Mouse (Mus musculus) neural tube, embryonic 14.5 days (tissue): ENCODE measurements around the gene Bcl2. TPM values are rescaled to one million over a fixed set of nuclear protein-coding genes. Genes with fewer than 3 reads are reported as not detected.
"Not testable (repeated sequence)": the region's sequence is repeated elsewhere in the genome, so short reads cannot be mapped to it uniquely, and the experiment has no call there.

Experiments
- ATAC-seq: fragments of 200-750 bp; cut with Nextera tagmentation; 2 replicates; pipeline ENCODE4 v1.8.0; 2017; ENCODE audit warnings: low read depth, mild to moderate bottlenecking, moderate TSS enrichment, moderate library complexity
- H3K27ac ChIP-seq: fragments of 300-500 bp; sonication (generic); 2 replicates; pipeline ENCODE4 v1.5.1; 2014; ENCODE audit warnings: low read depth, mild to moderate bottlenecking, control low read depth, low read length, moderate library complexity, mixed read lengths
- H3K27me3 ChIP-seq: fragments of 300-500 bp; sonication (generic); 2 replicates; pipeline ENCODE4 v1.6.1; 2014; ENCODE audit warnings: low read length; ENCODE audit not compliant: control insufficient read depth, insufficient read depth
- H3K36me3 ChIP-seq: fragments of 300-500 bp; sonication (generic); 2 replicates; pipeline ENCODE4 v1.6.1; 2014; ENCODE audit warnings: low read length, mixed read lengths; ENCODE audit not compliant: control insufficient read depth, insufficient read depth
- H3K4me1 ChIP-seq: fragments of 300-500 bp; sonication (generic); 2 replicates; pipeline ENCODE4 v1.6.1; 2014; ENCODE audit warnings: low read length; ENCODE audit not compliant: control insufficient read depth, insufficient read depth
- H3K4me2 ChIP-seq: fragments of 300-500 bp; sonication (generic); 2 replicates; pipeline ENCODE4 v1.6.1; 2014; ENCODE audit warnings: mild to moderate bottlenecking, low read depth, low read length, control low read depth
- H3K4me3 ChIP-seq: fragments of 300-500 bp; sonication (generic); 2 replicates; pipeline ENCODE4 v1.5.1; 2014; ENCODE audit warnings: low read depth, low read length, control low read depth, mixed read lengths
- H3K9ac ChIP-seq: fragments of 300-500 bp; sonication (generic); replicated peaks from 2 replicates; pipeline ENCODE4 v1.6.1; 2014; ENCODE audit warnings: low read depth, mild to moderate bottlenecking, control low read depth, low read length, mixed read lengths
- H3K9me3 ChIP-seq: fragments of 300-500 bp; sonication (generic); 2 replicates; pipeline ENCODE4 v1.6.1; 2016; ENCODE audit warnings: low read length; ENCODE audit not compliant: control insufficient read depth
- WGBS: fragments of 180-500 bp; shearing (Covaris S2); extraction: QIAGEN DNeasy Blood & Tissue Kit; methylation state at CpG from one replicate; pipeline ENCODE4 v1.1.7; 2014; 5-methylcytosine and 5-hydroxymethylcytosine counted together
- polyA plus RNA-seq: library from polyadenylated mRNA; unstranded; fragments of >200 nt; fragmentation: Nextera tagmentation; extraction: Ambion mirVana; gene quantifications from 2 replicates; pipeline ENCODE4 v1.2.1, GENCODE M21; 2014

Bcl2 gene
- polyA plus RNA-seq, 1 experiment from 2014 or later, result 14.2 TPM

- H3K4me2 ChIP-seq, ATAC-seq, H3K9ac ChIP-seq, H3K36me3 ChIP-seq, H3K27me3 ChIP-seq, H3K9me3 ChIP-seq, H3K27ac ChIP-seq, H3K4me3 ChIP-seq, H3K4me1 ChIP-seq: not testable (repeated sequence)
- 93% methylated on average over 3 of the region's 3 CpGs for WGBS
Observed at GRCm38 (mm10) chr1:106534835-106535234, 179.2 kb downstream of the Bcl2 start.

- ATAC-seq, result no peak
- H3K9me3 ChIP-seq, result no peaks in the 10 kb centered on the region
- H3K27me3 ChIP-seq, result no peaks in the 10 kb centered on the region
- no peaks in the 10 kb centered on the region for H3K36me3 ChIP-seq
- WGBS, result 90% methylated on average over 9 of the region's 9 CpGs
- no peak overlapping the region for H3K9ac ChIP-seq
- no peaks in the 10 kb centered on the region for H3K4me1 ChIP-seq
- H3K27ac ChIP-seq, result no peak overlapping the region
- H3K4me3 ChIP-seq, result no peak overlapping the region
- no peak overlapping the region for H3K4me2 ChIP-seq
Observed at GRCm38 (mm10) chr1:106529570-106529969, 184.5 kb downstream of the Bcl2 start.

GRCm38 (mm10) chr1:106527537-106527936, 186.5 kb downstream of the Bcl2 start:
- WGBS, result 47% methylated on average over 1 of the region's 1 CpGs
- H3K4me3 ChIP-seq, result no peak overlapping the region
- H3K9ac ChIP-seq, result no peak overlapping the region
- no peaks in the 10 kb centered on the region for H3K4me1 ChIP-seq
- H3K36me3 ChIP-seq, result no peaks in the 10 kb centered on the region
- H3K9me3 ChIP-seq, result no peaks in the 10 kb centered on the region
- no peaks in the 10 kb centered on the region for H3K27me3 ChIP-seq
- no peak overlapping the region for H3K4me2 ChIP-seq
- no peak for ATAC-seq
- no peak overlapping the region for H3K27ac ChIP-seq

- Histone ChIP-seq H3K4me3 (no peak overlapping the region), H3K4me1 (no peaks in the 10 kb centered on the region), H3K4me2 (no peak overlapping the region), H3K36me3 (no peaks in the 10 kb centered on the region), H3K27ac (no peak overlapping the region), H3K27me3 (no peaks in the 10 kb centered on the region), H3K9ac (no peak overlapping the region), H3K9me3 (no peaks in the 10 kb centered on the region)
- 75% methylated on average over 7 of the region's 7 CpGs for WGBS
- no peak for ATAC-seq
Observed at GRCm38 (mm10) chr1:106526751-106527150, 187.3 kb downstream of the Bcl2 start.

- no peak overlapping the region for H3K9ac ChIP-seq
- no peak for ATAC-seq
Observed at GRCm38 (mm10) chr1:106526112-106526511, 188.0 kb downstream of the Bcl2 start.

GRCm38 (mm10) chr1:106523741-106524140, 190.3 kb downstream of the Bcl2 start:
- H3K4me3 ChIP-seq, result no peak overlapping the region
- no peaks in the 10 kb centered on the region for H3K9me3 ChIP-seq
- WGBS, result 93% methylated on average over 6 of the region's 6 CpGs
- H3K9ac ChIP-seq, result no peak overlapping the region
- H3K27me3 ChIP-seq, result no peaks in the 10 kb centered on the region
- no peak for ATAC-seq
- no peak overlapping the region for H3K4me2 ChIP-seq
- H3K4me1 ChIP-seq, result no peaks in the 10 kb centered on the region
- H3K36me3 ChIP-seq, result no peaks in the 10 kb centered on the region
- H3K27ac ChIP-seq, result no peak overlapping the region

More at GRCm38 (mm10) chr1:106526112-106526511, 188.0 kb downstream of the Bcl2 start:
- no peak overlapping the region for H3K4me2 ChIP-seq
- H3K9me3 ChIP-seq, result no peaks in the 10 kb centered on the region
- H3K4me3 ChIP-seq, result no peak overlapping the region
- H3K4me1 ChIP-seq, result no peaks in the 10 kb centered on the region
- no peak overlapping the region for H3K27ac ChIP-seq
- 88% methylated on average over 3 of the region's 3 CpGs for WGBS
- no peaks in the 10 kb centered on the region for H3K36me3 ChIP-seq
- H3K27me3 ChIP-seq, result no peaks in the 10 kb centered on the region

- H3K9ac ChIP-seq, result no peak overlapping the region
- WGBS, result 87% methylated on average over 5 of the region's 5 CpGs
- ATAC-seq, result no peak
- no peaks in the 10 kb centered on the region for H3K36me3 ChIP-seq
- H3K4me3 ChIP-seq, result no peak overlapping the region
- H3K4me1 ChIP-seq, result no peaks in the 10 kb centered on the region
- no peak overlapping the region for H3K4me2 ChIP-seq
- no peaks in the 10 kb centered on the region for H3K27me3 ChIP-seq
- H3K9me3 ChIP-seq, result no peaks in the 10 kb centered on the region
- H3K27ac ChIP-seq, result no peak overlapping the region
Observed at GRCm38 (mm10) chr1:106523009-106523408, 191.1 kb downstream of the Bcl2 start.

- H3K36me3 ChIP-seq, result no peaks in the 10 kb centered on the region
- no peaks in the 10 kb centered on the region for H3K27me3 ChIP-seq
- no peak overlapping the region for H3K4me3 ChIP-seq
- 90% methylated on average over 6 of the region's 6 CpGs for WGBS
- H3K27ac ChIP-seq, result no peak overlapping the region
- H3K9me3 ChIP-seq, result no peaks in the 10 kb centered on the region
- H3K4me2 ChIP-seq, result no peak overlapping the region
- no peak for ATAC-seq
- H3K9ac ChIP-seq, result no peak overlapping the region
- H3K4me1 ChIP-seq, result no peaks in the 10 kb centered on the region
Observed at GRCm38 (mm10) chr1:106517591-106518177, 196.4 kb downstream of the Bcl2 start.

GRCm38 (mm10) chr1:106517099-106517498, 197.0 kb downstream of the Bcl2 start:
- no peak overlapping the region for H3K4me2 ChIP-seq
- 90% methylated on average over 1 of the region's 1 CpGs for WGBS

More at GRCm38 (mm10) chr1:106517099-106517498, 197.0 kb downstream of the Bcl2 start:
- Histone ChIP-seq H3K4me3 (no peak overlapping the region), H3K27ac (no peak overlapping the region), H3K9ac (no peak overlapping the region), H3K36me3 (no peaks in the 10 kb centered on the region), H3K9me3 (no peaks in the 10 kb centered on the region), H3K4me1 (no peaks in the 10 kb centered on the region), H3K27me3 (no peaks in the 10 kb centered on the region)
- no peak for ATAC-seq
